Mouse (Mus musculus): ENCODE results near the gene Fmod.
A peak's percentile ranks its signal among the peaks of the same experiment; 100 is the strongest.

Fmod gene

GRCm38 (mm10) chr1:134037172-134037571, at the start of gene Fmod:
Gene Fmod, plus strand, starts transcription at chr1:134037254.
- DNase-seq (ENCODE audit: low spot score in 2 of 2): no peak

GRCm38 (mm10) chr1:133988845-133989244, 48.2 kb upstream of the Fmod start:
- DNase-seq (ENCODE audit: low spot score in 2 of 2): no peak

DNA sequence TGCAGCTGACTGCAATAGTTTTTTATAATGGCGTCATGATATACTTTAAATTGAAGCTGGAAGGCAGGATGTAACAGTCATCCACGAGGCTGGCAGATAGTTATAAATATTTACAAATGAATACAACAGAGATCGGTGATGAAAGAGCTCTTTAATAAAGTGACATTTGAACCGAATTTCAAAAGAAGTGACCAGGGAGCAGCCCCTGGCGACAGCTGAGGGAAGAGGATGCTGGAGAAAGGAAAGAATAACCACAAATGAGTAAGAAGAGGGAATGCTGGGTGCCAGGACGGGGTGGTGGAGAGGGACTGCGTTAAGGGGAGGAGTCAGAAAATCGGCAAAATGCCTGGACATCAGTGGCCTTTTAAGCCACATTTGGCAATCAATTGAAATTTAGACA, 45.8 kb upstream of the Fmod start:
- no peak for DNase-seq (ENCODE audit: low spot score in 2 of 2)

DNA sequence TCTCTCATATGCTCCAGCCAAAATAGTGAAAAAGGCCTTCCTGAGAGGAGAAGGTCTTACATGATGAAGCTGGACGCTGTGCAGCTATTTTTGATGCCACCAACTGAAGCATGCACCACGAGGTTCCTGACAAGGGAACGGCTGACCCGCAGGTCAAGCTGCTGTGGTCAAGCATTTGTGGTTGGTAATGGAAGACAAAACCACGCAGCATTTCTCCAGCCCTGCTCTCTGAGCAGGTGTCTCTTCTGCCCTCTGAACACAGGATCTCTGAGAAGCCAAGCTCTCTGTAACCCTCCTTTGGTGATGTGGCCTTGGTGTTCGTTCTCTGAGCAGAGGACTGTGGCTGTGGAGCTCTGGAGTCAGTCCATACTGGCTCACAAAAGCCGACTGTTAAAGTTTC, 31.6 kb upstream of the Fmod start:
- DNase-seq (ENCODE audit: low spot score in 2 of 2): no peak

- no peak for DNase-seq (ENCODE audit: low spot score in 2 of 2)
These were observed 30.8 kb upstream of the Fmod start for GRCm38 (mm10) chr1:134006105-134006764.

GRCm38 (mm10) chr1:134024293-134024971, 12.6 kb upstream of the Fmod start:
- DNase-seq (ENCODE audit: low spot score in 2 of 2): no peak

GRCm38 (mm10) chr1:134025975-134026374, 11.1 kb upstream of the Fmod start:
- DNase-seq (ENCODE audit: low spot score in 2 of 2): no peak

GRCm38 (mm10) chr1:134026741-134027140, 10.3 kb upstream of the Fmod start:
- DNase-seq (ENCODE audit: low spot score in 2 of 2): no peak

DNA sequence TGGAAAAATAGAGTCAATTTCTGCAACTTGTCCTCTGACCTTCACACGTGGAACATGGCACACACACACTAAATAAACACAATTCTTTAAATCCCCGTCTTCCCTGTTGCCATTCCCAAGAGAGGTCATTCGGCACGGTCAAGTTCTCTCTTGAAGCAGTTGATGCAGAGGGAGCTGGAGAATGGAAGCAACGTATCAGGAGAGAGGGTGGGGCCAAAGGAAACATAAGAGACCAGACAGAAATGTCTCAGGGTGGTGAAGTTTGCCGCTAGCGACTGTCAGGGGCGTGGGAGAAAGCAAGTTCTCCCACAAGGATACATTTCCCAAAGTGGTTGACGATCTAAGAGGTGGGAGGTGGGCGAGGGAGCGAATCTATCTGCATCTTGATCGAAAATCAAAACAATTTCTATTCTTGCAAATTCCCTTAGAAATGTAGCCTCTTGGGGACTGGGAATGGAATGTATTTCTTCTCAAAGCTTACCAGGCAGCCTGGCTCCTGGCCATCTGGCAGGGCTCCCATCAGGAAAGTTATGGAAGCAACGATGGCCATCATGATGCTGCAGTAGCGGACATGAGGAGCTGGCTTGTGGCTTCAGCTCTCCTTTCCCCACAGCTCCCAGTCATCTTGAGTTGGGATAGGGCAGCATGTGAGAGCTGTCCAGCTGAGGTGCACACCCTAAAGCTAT, 8.8 kb upstream of the Fmod start:
- peak; percentile 35 to 55 for DNase-seq (ENCODE audit: low spot score in 2 of 2)

DNA sequence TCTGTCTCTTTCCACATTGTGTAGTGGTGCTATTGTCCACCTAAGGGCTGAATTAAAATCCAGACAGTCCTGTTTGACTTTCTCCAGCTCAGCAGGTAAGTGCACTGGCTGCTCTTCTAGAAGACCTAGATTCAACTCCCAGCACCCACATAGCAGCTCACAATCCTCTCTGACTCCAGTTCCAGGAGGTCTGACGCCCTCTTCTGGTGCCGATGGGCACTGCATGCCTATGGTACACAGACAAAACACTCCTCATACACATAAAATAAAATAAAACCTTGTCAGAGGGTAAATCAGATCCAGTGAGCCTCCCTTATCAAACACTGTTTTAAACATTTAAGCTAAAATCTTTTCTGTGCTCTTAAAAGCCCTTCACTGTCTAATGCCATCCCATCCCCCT, 562 bp upstream of the Fmod start:
- DNase-seq (ENCODE audit: low spot score in 2 of 2): no peak

DNA sequence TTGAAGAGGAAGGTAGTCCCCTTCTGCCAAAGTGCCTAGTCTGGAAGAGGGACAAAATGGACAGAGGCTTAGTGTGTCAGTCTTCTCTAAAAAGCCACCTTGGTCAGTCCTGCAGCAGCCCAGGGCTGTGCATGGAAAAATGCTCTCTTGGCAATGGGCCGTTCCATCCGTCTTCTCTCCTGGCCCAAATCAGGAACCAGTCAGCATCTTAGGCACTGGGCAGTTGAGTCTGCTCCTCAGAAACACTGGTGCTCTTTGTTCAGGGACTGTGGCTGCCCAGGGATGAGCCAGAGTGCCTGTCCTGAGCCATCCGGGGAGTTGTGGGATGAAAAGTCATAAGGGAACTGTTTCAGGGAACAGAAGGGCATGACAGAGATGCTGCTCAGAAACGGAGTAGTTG, 1.3 kb downstream of the Fmod start:
- no peak for DNase-seq (ENCODE audit: low spot score in 2 of 2)

- DNase-seq (ENCODE audit: low spot score in 2 of 2): no peak
These were observed 2.3 kb downstream of the Fmod start for GRCm38 (mm10) chr1:134039361-134039760.

GRCm38 (mm10) chr1:134041900-134042299, 4.8 kb downstream of the Fmod start:
- no peak for DNase-seq (ENCODE audit: low spot score in 2 of 2)

DNA sequence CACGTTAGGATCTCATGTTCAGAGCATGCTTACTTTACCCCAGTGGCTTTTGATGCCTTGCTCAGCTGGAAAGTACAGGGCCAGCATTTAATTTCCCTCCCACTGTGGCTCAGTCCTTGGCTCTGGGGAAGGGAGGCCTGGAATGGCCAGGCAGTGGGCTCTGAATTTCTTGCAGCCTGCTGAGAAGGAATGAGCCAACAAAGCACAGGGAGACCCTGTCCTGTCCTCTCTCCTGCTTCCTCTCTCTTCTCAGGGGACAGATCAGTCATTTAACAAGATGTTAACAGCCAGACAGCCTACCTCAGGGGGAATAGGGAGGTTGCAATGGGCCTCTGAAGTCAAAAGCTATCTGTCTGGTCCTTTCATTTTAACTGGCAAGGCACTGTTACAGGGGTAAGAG, 5.3 kb downstream of the Fmod start:
- DNase-seq (ENCODE audit: low spot score in 2 of 2): no peak

- DNase-seq (ENCODE audit: low spot score in 2 of 2): no peak
These were observed 7.8 kb downstream of the Fmod start for GRCm38 (mm10) chr1:134044805-134045204.

DNA sequence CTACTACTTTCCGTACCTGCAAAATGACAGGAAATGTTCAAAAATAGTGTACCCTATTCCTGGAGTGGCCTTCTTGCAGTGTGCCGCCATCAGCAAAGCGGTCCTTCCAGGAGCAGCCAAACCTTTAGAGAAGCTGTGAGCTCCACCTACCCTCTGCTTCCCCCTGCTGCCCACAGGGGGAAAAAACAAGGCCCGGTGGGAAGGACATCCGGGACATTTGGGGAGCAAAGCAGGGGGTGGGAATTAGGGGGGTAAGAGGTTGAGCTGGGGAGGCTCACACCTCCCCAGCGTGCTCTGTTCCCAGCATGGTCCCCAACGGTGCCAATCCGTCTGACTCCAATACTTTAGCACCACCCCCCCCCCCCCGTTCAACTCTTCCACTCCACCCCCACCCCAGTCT, 8.9 kb downstream of the Fmod start:
- DNase-seq (ENCODE audit: low spot score in 2 of 2): peak in 1 of 2 experiments; percentile 67

DNA sequence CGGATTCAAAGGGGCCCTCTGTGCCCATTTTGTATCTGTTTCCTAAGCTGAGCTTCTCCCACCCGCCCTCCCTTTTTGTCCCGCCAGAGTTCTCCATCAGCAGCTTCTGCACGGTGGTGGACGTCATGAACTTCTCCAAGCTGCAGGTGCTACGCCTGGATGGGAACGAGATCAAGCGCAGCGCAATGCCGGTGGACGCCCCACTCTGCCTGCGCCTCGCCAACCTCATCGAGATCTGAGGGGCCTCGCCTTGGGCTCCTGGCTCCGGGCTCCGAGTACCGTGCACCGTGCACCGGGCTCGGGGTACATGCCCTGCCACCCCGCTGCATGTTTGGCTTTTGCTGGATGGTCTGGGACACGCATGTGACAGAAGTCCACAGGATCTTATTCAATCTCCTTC, 9.3 kb downstream of the Fmod start:
- DNase-seq (ENCODE audit: low spot score in 2 of 2): no peak

- DNase-seq (ENCODE audit: low spot score in 2 of 2): no peak
These were observed 10.4 kb downstream of the Fmod start for GRCm38 (mm10) chr1:134047431-134047830.

DNA sequence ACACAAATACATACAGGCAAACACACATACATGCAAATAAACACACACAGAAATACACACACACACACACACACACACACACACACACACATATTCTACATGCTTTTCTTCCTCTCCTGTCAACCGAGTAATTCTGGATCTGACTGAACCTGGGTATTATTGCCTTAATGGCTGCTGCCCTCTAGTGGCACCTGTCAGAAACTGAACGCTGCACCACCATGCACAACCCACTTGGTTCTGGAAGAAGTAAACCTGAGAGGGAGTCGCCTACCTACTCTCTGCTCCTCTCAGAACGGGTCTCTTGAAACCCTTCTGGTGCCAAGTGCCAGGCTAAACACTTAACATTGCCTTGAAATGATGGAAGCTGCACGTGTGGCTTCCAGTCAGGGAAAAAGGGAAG, 11.7 kb downstream of the Fmod start:
- DNase-seq (ENCODE audit: low spot score in 2 of 2): peak; percentile 61

DNA sequence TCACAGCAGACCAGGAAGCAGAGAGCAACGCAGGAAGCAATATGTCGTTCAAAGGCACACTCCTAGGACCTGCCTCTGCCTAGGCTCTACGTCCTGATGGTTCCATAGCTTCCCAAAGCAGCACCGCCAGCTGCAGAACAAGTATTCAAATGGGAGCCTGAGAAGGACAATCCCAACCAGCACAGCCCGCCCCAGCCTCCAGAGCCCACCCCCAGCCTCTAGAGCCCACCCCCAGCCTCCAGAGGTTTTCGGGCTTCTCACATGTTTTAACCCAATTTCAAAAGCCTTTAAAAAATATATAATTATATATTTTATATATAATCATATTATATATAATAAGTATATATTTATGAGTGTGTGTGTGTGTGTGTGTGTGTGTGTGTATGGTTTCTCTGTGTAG, 12.5 kb downstream of the Fmod start:
- no peak for DNase-seq (ENCODE audit: low spot score in 2 of 2)

DNA sequence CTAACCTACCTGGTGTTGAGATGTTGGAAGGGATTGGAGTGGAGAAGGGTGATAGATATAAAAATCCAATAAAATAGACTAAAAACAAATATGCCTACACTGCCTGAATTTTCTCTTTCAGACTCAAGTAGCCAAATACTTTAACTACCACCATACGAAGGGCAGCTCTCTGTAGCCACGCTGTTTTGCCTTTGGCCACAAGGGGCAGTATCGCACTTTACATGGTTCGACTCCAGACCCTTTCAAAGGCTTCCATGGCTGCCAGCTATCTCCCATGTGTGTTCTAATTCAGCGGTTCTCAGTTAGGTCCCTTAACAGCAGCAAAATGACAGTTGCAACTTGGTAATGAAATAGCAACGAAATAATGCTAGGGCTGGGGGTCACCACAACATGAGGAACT, 16.2 kb downstream of the Fmod start:
- peak; percentile 79 to 82 for DNase-seq (ENCODE audit: low spot score in 2 of 2)

DNA sequence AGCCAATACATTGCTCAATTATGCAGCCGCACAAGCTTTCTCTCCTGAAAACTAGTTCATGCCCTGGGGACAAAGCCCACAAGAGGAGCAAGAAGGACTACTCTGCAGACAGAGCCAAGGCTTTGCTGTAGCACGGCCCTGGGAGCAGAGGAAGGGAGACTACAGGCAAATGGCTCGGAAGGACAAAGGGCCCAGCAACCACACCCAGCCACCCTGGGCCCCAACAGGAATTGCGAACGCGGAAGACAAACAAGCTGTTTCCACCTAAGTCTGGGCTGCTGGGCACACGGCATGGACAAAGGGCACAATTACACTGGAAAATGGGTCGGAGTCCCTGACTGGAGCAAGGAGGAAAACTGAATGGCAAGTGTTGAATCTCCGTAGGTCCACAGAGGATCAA, 18.0 kb downstream of the Fmod start:
- DNase-seq (ENCODE audit: low spot score in 2 of 2): no peak

GRCm38 (mm10) chr1:134055666-134056245, 18.7 kb downstream of the Fmod start:
- no peak for DNase-seq (ENCODE audit: low spot score in 2 of 2)
